Mouse (Mus musculus) C2C12 (cell line): ENCODE measurements around the gene Otoa.

Experiments
- CTCF ChIP-seq: IDR thresholded peaks from one replicate; pipeline ENCODE4 v1.5.1; 2011; ENCODE audit not compliant: control insufficient read depth, insufficient read depth, insufficient read length
- MAX ChIP-seq: IDR thresholded peaks from one replicate; pipeline ENCODE4 v1.6.1; 2011; ENCODE audit warnings: mild to moderate bottlenecking, control low read depth
- USF1 ChIP-seq: IDR thresholded peaks from one replicate; pipeline ENCODE4 v1.6.1; 2011; ENCODE audit warnings: low read depth, mild to moderate bottlenecking, control low read depth, moderate library complexity

GRCm38 (mm10) chr7:121084840-121085453 is 3.5 kb downstream of the Otoa start:
- TF ChIP-seq CTCF, result no peak
- TF ChIP-seq MAX, result no peak
- no peak for TF ChIP-seq USF1
